Mouse (Mus musculus): ENCODE data around the gene Olfr938. TPM values are rescaled to one million over a fixed set of nuclear protein-coding genes. Genes with fewer than 3 reads are reported as not detected.

Olfr938 gene
- polyA plus RNA-seq (2014; fragmentation: Illumina TruSeq; extraction: RNeasy Lipid Tissue Mini Kit (QIAGEN cat#74804); ENCODE audit: low read depth, low replicate concordance) = not detected

GRCm38 (mm10) chr9:39078787-39079186 is at the start of gene Olfr938:
Olfr938 (minus strand) TSS chr9:39078887.

GRCm38 (mm10) chr9:39127831-39128230 is 49.1 kb upstream of the Olfr938 start, which contains the start of gene Olfr27:
Olfr27 (plus strand) TSS chr9:39128131.

GRCm38 (mm10) chr9:39064851-39065250 is 13.8 kb downstream of the Olfr938 start, which contains the start of gene Olfr937:
Olfr937 (minus strand) TSS chr9:39064951.

Other genes starting within 250 kb of the Olfr938 start
- not detected for gene Olfr924, start 234.4 kb downstream of the Olfr938 start, polyA plus RNA-seq (2014; fragmentation: Illumina TruSeq; extraction: RNeasy Lipid Tissue Mini Kit (QIAGEN cat#74804); ENCODE audit: low read depth, low replicate concordance)
- gene Olfr26, start 223.8 kb downstream of the Olfr938 start, polyA plus RNA-seq (2014; fragmentation: Illumina TruSeq; extraction: RNeasy Lipid Tissue Mini Kit (QIAGEN cat#74804); ENCODE audit: low read depth, low replicate concordance) = not detected
- gene Olfr926, start 201.8 kb downstream of the Olfr938 start, polyA plus RNA-seq (2014; fragmentation: Illumina TruSeq; extraction: RNeasy Lipid Tissue Mini Kit (QIAGEN cat#74804); ENCODE audit: low read depth, low replicate concordance) = not detected
- not detected for gene Olfr930, start 149.1 kb downstream of the Olfr938 start, polyA plus RNA-seq (2014; fragmentation: Illumina TruSeq; extraction: RNeasy Lipid Tissue Mini Kit (QIAGEN cat#74804); ENCODE audit: low read depth, low replicate concordance)
- not detected for gene Olfr933, start 106.6 kb downstream of the Olfr938 start, polyA plus RNA-seq (2014; fragmentation: Illumina TruSeq; extraction: RNeasy Lipid Tissue Mini Kit (QIAGEN cat#74804); ENCODE audit: low read depth, low replicate concordance)
- not detected for gene Olfr934, start 90.6 kb downstream of the Olfr938 start, polyA plus RNA-seq (2014; fragmentation: Illumina TruSeq; extraction: RNeasy Lipid Tissue Mini Kit (QIAGEN cat#74804); ENCODE audit: low read depth, low replicate concordance)
- gene Olfr935, start 79.2 kb downstream of the Olfr938 start, polyA plus RNA-seq (2014; fragmentation: Illumina TruSeq; extraction: RNeasy Lipid Tissue Mini Kit (QIAGEN cat#74804); ENCODE audit: low read depth, low replicate concordance) = not detected
- gene Olfr146, start 55.5 kb downstream of the Olfr938 start, polyA plus RNA-seq (2014; fragmentation: Illumina TruSeq; extraction: RNeasy Lipid Tissue Mini Kit (QIAGEN cat#74804); ENCODE audit: low read depth, low replicate concordance) = not detected
- not detected for gene Olfr937, start 13.9 kb downstream of the Olfr938 start, polyA plus RNA-seq (2014; fragmentation: Illumina TruSeq; extraction: RNeasy Lipid Tissue Mini Kit (QIAGEN cat#74804); ENCODE audit: low read depth, low replicate concordance)
- gene Olfr27, start 49.2 kb upstream of the Olfr938 start, polyA plus RNA-seq (2014; fragmentation: Illumina TruSeq; extraction: RNeasy Lipid Tissue Mini Kit (QIAGEN cat#74804); ENCODE audit: low read depth, low replicate concordance) = 1.5 TPM
- not detected for gene Olfr943, start 87.4 kb upstream of the Olfr938 start, polyA plus RNA-seq (2014; fragmentation: Illumina TruSeq; extraction: RNeasy Lipid Tissue Mini Kit (QIAGEN cat#74804); ENCODE audit: low read depth, low replicate concordance)
- not detected for gene Olfr944, start 123.0 kb upstream of the Olfr938 start, polyA plus RNA-seq (2014; fragmentation: Illumina TruSeq; extraction: RNeasy Lipid Tissue Mini Kit (QIAGEN cat#74804); ENCODE audit: low read depth, low replicate concordance)
- not detected for gene Olfr1537, start 171.1 kb upstream of the Olfr938 start, polyA plus RNA-seq (2014; fragmentation: Illumina TruSeq; extraction: RNeasy Lipid Tissue Mini Kit (QIAGEN cat#74804); ENCODE audit: low read depth, low replicate concordance)
- not detected for gene Olfr945, start 197.9 kb upstream of the Olfr938 start, polyA plus RNA-seq (2014; fragmentation: Illumina TruSeq; extraction: RNeasy Lipid Tissue Mini Kit (QIAGEN cat#74804); ENCODE audit: low read depth, low replicate concordance)
- not detected for gene Olfr948, start 247.2 kb upstream of the Olfr938 start, polyA plus RNA-seq (2014; fragmentation: Illumina TruSeq; extraction: RNeasy Lipid Tissue Mini Kit (QIAGEN cat#74804); ENCODE audit: low read depth, low replicate concordance)

All from testis, adult 10 weeks (tissue).